Mouse (Mus musculus) left cerebral cortex, adult 2 months (tissue): ENCODE data around the gene Sh3bgr. TPM values are rescaled to one million over a fixed set of nuclear protein-coding genes. Genes with fewer than 3 reads are reported as not detected.
A peak's percentile ranks its signal among the peaks of the same experiment; 100 is the strongest.

Experiments used
- DNase-seq, 2 experiments: peaks; one replicate each; pipeline ENCODE4 v3.0.0; 2021 to 2022; ENCODE audit warnings: low spot score in 2 of 2, mixed read lengths in 1 of 2; ENCODE audit errors: extremely low spot score in 1 of 2
- H3K27ac ChIP-seq: fragments of 200-600 bp; 2 replicates; pipeline ENCODE4 v1.8.1; 2022
- H3K4me3 ChIP-seq: fragments of 200-600 bp; 2 replicates; pipeline ENCODE4 v1.8.1; 2022
- CTCF ChIP-seq: fragments of 200-600 bp; IDR thresholded peaks from 2 replicates; pipeline ENCODE4 v1.8.1; 2022; ENCODE audit warnings: antibody characterized with exemption, mild to moderate bottlenecking, moderate library complexity
- intact Hi-C: fragments of 180-260 bp; cut with DNase I; formaldehyde crosslinking; loops from one replicate; pipeline ENCODE4 v1.15.1; 2025
- total RNA-seq, 2 experiments: library from RNA; stranded (reverse); gene quantifications; 2 replicates each; pipeline ENCODE4 v1.2.3; 2021

Sh3bgr gene
- total RNA-seq, 2 experiments from 2014 or later, result 2.3 to 2.8 TPM

DNA sequence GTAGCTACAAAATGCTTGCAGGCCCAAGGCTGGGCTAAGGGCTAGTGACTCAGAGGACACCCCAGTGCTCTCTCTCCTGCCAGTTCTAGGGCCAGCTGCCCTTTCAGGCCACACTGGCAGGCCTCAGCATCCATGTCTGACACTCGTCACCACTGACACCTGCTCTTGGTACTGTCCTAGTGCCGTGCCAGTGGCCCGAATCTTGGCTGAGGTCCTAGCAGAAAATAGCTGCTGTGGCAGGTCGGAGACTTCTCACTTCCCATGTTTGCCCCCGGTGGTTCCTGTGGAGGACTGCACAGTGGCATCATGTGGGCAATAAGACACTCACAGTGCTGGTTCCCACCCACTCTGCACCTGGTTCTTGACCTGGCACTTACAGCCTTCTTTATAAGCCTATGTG lies 21.2 kb downstream of the Sh3bgr start:
- DNase-seq, result no peak
- intact Hi-C loops, result loop anchor here (10.0 kb wide), 1 partner anchor 383 kb away; no protein-coding TSS in a partner anchor
- no peak overlapping the region for H3K4me3 ChIP-seq
- H3K27ac ChIP-seq, result no peak overlapping the region
- no peak for TF ChIP-seq CTCF

GRCm38 (mm10) chr16:96221959-96222358 lies 21.7 kb downstream of the Sh3bgr start:
- intact Hi-C loops, result loop anchor here (10.0 kb wide), 1 partner anchor 383 kb away; no protein-coding TSS in a partner anchor
- Histone ChIP-seq H3K27ac (no peak overlapping the region), H3K4me3 (no peak overlapping the region)
- TF ChIP-seq CTCF, result no peak
- DNase-seq, result no peak

- intact Hi-C loops, result loop anchor here (10.0 kb wide), 1 partner anchor 382 kb away; no protein-coding TSS in a partner anchor
- H3K27ac ChIP-seq, result no peak overlapping the region
- no peak overlapping the region for H3K4me3 ChIP-seq
- no peak for DNase-seq
- no peak for TF ChIP-seq CTCF
These were observed 22.2 kb downstream of the Sh3bgr start for GRCm38 (mm10) chr16:96222452-96222851.

DNA sequence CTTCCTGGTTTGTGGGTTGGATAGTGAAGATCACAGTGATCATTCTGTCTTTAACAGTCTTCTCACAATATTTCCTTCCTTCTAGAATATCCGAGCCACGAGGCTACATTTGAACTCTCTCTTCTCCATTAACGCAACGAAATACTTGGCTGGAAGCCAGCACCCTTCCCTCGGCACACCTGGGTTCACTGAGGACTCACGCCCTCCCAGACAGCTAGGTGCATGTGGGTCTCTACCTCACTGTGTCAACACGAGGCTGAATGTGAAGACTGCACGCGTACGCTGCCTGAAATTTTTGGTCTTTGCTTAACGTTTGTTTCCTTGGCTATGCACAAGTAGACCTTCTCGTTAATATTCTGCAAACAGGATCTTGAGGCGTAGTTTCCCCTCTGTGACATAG lies 28.2 kb downstream of the Sh3bgr start:
- Histone ChIP-seq H3K4me3 (no peak overlapping the region), H3K27ac (no peak overlapping the region)
- DNase-seq, result no peak
- intact Hi-C loops, result loop anchor here (10.0 kb wide), 1 partner anchor 376 kb away; no protein-coding TSS in a partner anchor
- TF ChIP-seq CTCF, result no peak

DNA sequence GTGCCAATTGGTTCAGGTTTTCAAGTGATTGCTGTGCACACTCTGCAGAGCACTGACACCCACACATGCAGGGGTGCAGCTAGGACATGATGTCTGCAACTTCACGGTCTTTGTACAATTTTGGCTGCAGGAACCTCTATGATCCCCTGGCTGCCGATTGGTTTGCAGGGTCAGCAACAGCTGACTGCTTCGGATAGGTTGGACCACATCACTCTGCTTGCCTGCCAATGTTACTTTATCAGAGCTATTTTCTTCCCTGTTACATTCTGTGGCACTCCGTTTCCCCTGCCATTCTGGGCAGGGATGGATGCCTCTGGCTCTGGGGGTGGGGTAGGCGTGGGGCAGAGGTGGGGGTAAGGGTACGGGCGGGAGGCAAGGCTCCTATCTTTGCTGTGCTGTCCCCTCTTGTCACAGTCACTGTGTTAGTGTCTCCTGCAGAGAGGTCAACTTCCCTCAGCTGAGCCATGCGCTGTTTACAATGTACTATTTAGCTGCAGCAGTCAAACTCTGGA lies 28.9 kb downstream of the Sh3bgr start:
- Histone ChIP-seq H3K4me3 (no peak overlapping the region), H3K27ac (no peak overlapping the region)
- no peak for DNase-seq
- no peak for TF ChIP-seq CTCF
- intact Hi-C loops, result loop anchor here (10.0 kb wide), 1 partner anchor 376 kb away; no protein-coding TSS in a partner anchor

DNA sequence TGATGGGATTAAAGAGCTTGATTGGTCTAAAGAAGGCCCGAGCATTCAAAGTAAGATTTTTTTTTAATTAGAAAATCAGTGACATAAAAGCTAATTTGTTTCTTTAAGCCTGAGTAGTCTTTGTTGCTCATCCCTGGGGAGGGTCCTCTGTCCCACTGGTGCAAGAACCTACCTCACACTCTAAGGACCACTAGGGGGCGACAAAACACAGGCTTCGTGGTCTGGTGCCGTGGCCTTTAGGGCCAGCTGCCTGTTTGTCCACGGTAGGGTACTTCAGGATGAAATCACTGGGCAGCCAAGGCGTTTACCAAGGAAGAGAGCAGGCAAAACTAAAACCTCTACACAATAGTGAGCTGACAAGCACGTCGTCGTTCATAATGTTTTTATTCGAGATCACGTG lies 30.2 kb downstream of the Sh3bgr start:
- no peak overlapping the region for H3K27ac ChIP-seq
- intact Hi-C loops, result loop anchor here (1.0 kb wide), 2 partner anchors 111 to 115 kb away; no protein-coding TSS in a partner anchor
- TF ChIP-seq CTCF, result peak; percentile 90
- peak; percentile 71 to 72 for DNase-seq
- H3K4me3 ChIP-seq, result no peak overlapping the region

GRCm38 (mm10) chr16:96231251-96231650 lies 31.0 kb downstream of the Sh3bgr start:
- H3K4me3 ChIP-seq, result no peak overlapping the region
- intact Hi-C loops, result no loop called here
- no peak for TF ChIP-seq CTCF
- no peak overlapping the region for H3K27ac ChIP-seq
- DNase-seq, result no peak

GRCm38 (mm10) chr16:96231974-96232373 lies 31.7 kb downstream of the Sh3bgr start:
- H3K4me3 ChIP-seq, result no peak overlapping the region
- DNase-seq, result no peak
- no peak overlapping the region for H3K27ac ChIP-seq
- intact Hi-C loops, result no loop called here
- no peak for TF ChIP-seq CTCF

- DNase-seq, result no peak
- no peak for TF ChIP-seq CTCF
- Histone ChIP-seq H3K27ac (no peak overlapping the region), H3K4me3 (no peak overlapping the region)
- intact Hi-C loops, result no loop called here
These were observed 33.7 kb downstream of the Sh3bgr start for GRCm38 (mm10) chr16:96233996-96234395.

DNA sequence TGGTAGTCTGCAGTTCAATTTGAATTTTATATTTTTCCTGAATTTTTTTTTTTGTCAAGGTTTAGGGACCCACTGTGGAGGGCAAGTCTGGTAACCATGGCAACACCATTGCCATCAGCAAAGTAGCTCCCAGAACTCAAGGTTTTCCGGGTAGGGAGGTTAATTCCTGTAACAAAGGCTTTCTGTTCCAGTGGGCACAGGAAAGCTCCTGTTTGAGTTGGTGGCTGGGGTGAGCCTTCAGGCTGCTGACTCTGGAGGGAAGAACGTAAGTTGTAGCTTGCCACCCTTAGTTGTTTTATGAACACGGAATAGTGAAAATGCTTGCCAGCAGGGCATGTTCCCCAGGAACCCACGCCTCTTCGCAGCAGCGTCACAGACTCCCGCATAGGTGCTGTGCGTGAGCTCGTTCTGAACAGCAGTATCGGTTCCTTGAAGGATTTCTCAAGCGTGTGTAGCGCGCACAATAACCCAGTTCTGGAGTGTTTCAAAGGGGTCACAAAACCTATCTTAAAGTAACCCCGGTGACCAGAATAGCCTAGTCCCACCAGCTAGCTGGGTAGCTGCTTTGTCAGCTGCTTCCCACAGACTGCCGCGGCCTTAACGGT lies 35.2 kb downstream of the Sh3bgr start, which contains the start of gene B3galt5:
Gene B3galt5 (plus strand): TSS at position 436 of the 605 bp plus-strand sequence.
- intact Hi-C loops, result no loop called here
- Histone ChIP-seq H3K4me3 (no peak within 1 kb of the TSS), H3K27ac (no peak within 1 kb of the TSS)
- DNase-seq, result peak in 1 of 2 experiments; percentile 27
- no peak for TF ChIP-seq CTCF

GRCm38 (mm10) chr16:96244496-96244895 lies 44.2 kb downstream of the Sh3bgr start:
- no peak overlapping the region for H3K27ac ChIP-seq
- intact Hi-C loops, result no loop called here
- no peak for TF ChIP-seq CTCF
- no peak overlapping the region for H3K4me3 ChIP-seq
- no peak for DNase-seq

DNA sequence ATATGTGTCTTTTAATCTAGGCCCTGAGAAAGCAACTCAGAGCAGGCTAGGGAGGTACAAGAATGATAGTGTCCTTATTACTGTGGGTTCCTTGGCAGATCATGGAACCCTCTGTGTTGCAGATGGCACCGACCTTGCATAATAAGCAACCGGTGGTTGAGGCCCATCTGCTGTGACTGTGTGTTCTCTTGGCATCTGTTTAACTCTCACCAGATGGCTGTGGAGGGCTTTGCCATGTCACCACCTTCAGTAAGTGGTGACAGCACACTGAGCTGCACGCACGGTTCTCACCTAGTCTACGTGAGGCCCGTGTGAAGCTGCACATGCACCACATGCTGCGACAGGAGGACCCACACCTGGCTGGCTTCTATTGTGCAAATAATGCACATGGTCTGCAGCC lies 49.4 kb downstream of the Sh3bgr start:
- intact Hi-C loops, result no loop called here

DNA sequence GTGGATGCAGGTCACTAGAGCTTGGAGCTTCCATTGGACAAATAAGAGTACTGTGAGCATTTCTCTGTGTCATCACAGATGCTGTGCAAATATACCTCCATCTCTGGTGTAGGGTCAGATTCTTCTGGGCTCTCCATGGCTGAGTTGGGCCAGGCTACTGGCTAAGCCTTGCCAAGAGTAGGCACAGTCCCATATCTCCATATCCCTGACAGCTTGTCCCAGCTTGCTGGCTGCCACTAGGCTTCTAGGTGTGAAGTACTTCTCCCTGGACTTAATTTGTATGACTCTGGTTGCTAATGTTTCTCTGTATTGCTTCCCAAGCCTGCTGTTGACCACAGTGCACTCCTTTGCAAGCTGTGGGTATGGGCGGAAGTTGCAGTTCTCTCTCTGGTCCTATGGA lies 51.9 kb downstream of the Sh3bgr start:
- TF ChIP-seq CTCF, result no peak
- intact Hi-C loops, result no loop called here
- no peak overlapping the region for H3K27ac ChIP-seq
- H3K4me3 ChIP-seq, result no peak overlapping the region
- DNase-seq, result no peak

More for the DNA sequence above, 49.4 kb downstream of the Sh3bgr start:
- no peak for TF ChIP-seq CTCF
- DNase-seq, result no peak
- no peak overlapping the region for H3K27ac ChIP-seq
- H3K4me3 ChIP-seq, result no peak overlapping the region
